ENCODE assay signal across 9 mouse cellular contexts in the genomic region with DNA sequence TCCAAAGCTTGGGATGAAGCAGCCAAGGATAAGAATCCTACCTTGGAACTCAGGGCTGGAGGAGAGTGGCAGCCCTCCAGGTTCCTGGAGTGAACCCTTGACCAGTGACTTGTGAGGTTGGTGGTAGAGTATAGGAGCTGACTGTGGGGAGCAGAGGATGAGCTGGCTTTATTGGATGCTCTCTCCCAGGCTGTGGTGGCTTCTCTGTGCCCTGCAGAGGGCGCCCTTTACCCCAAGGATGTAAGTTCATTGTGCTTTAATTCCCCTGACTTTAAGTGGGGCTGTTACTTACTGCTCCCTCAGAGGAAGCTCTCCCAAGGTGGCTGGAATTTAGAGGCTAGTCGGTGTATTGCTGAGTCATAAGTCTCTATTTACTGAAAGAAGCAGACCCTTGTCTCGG. TPM values are rescaled to one million over a fixed set of nuclear protein-coding genes. Genes with fewer than 3 reads are reported as not detected.
DNase-seq lines count a peak whose midpoint lies in the region; ATAC-seq lines count a peak whose summit lies in the region.
"Had no signal": no experiment of that assay in that cellular context is flagged by ENCODE, and none has a peak within 500 bp of the region (broad histone marks: within the 10 kb centered on the region; RNA-seq: fewer than 3 reads in every experiment).

No protein-coding gene starts in this region.

- no peak for ATAC-seq in midbrain, embryonic 13.5 days

- peak; percentile 85 for DNase-seq in CD4-positive helper T cell, adult 2 months (ENCODE audit: low read depth, low spot score)
- DNase-seq in NIH3T3 (ENCODE audit: low read depth) = peak; percentile 73
- DNase-seq in cerebellum, adult 8-10 months = peak; percentile 39
- DNase-seq in gastrocnemius, postnatal 36 days = peak; percentile 49 to 59
- DNase-seq in kidney, postnatal 36 days = peak; percentile 87 to 92
- DNase-seq in lung, postnatal 4 days = peak; percentile 71 to 81
- peak; percentile 45 to 65 for DNase-seq in spleen, postnatal 14 days (ENCODE audit: low spot score in 2 of 2)

- no peak overlapping the region for H3K4me3 ChIP-seq in midbrain, embryonic 13.5 days (replicated peaks)
- H3K4me3 ChIP-seq: heart, embryonic 13.5 days had no signal

- no peak overlapping the region for H3K27ac ChIP-seq in midbrain, embryonic 13.5 days
- H3K27ac ChIP-seq: heart, embryonic 13.5 days had no signal

- no peaks in the 10 kb centered on the region for H3K27me3 ChIP-seq in midbrain, embryonic 13.5 days
- H3K27me3 ChIP-seq: heart, embryonic 13.5 days had no signal

- H3K9ac ChIP-seq in midbrain, embryonic 13.5 days (replicated peaks) = no peak overlapping the region
- H3K9ac ChIP-seq: heart, embryonic 13.5 days had no signal

- peaks cover 17% of the 10 kb centered on the region; the same call in 1 of the 2 replicates for H3K4me1 ChIP-seq in midbrain, embryonic 13.5 days (replicated peaks)

- no peaks in the 10 kb centered on the region for H3K9me3 ChIP-seq in midbrain, embryonic 13.5 days
- H3K9me3 ChIP-seq: heart, embryonic 13.5 days had no signal

- WGBS in midbrain, embryonic 13.5 days = 43% methylated on average over 3 of the region's 3 CpGs

- intact Hi-C loops in gastrocnemius, postnatal 36 days (cut with DNase I) = loop anchor here (1.0 to 5.0 kb wide), 2 partner anchors 39 to 144 kb away; no protein-coding TSS in a partner anchor

- H3K4me2 ChIP-seq in midbrain, embryonic 13.5 days (replicated peaks) = no peak overlapping the region
- H3K4me2 ChIP-seq: heart, embryonic 13.5 days had no signal

- H3K36me3 ChIP-seq in midbrain, embryonic 13.5 days = peaks cover 10% of the 10 kb centered on the region

RNA-seq across cellular contexts. Expression of a gene that starts 58.6 kb away (rescaled TPM):
- 10 to 100 TPM; 11.5 to 16.7 TPM for total RNA-seq in gastrocnemius, postnatal 36 days (2021)
- 200 and 204 TPM in 2 replicates for polyA plus RNA-seq in midbrain, embryonic 13.5 days (2015; fragmentation: Nextera tagmentation; extraction: Ambion mirVana)

Comparison
In these comparisons a context has a peak if more than half of its experiments do, and no peak if none do; other contexts are left out.
1. DNase-seq: peak in every context shown above with its lines; median percentile 90 in kidney, postnatal 36 days; 85 in CD4-positive helper T cell, adult 2 months; 76 in lung, postnatal 4 days; 73 in NIH3T3; 55 in spleen, postnatal 14 days; 54 in gastrocnemius, postnatal 36 days; 39 in cerebellum, adult 8-10 months.